Mouse (Mus musculus) embryonic stem cell, embryonic (primary cell): ENCODE results near the gene Zbtb3.

Source experiments
- CTCF ChIA-PET, 4 experiments: fragments of 300-600 bp in 2 of 4; fragments of 350-600 bp in 2 of 4; sonication (Branson Sonifier 250); formaldehyde crosslinking; loops; one replicate each; lab custom pipeline; 2022; ENCODE audit warnings: inconsistent platforms in 2 of 4; lab: Charles Lee
- POLR2A ChIA-PET, 4 experiments: fragments of 300-600 bp in 2 of 4; fragments of 350-600 bp in 2 of 4; sonication (Branson Sonifier 250); formaldehyde crosslinking; loops; one replicate each; lab custom pipeline; 2022; ENCODE audit warnings: antibody characterized with exemption in 4 of 4, inconsistent platforms in 1 of 4; lab: Charles Lee

The Zbtb3 gene

DNA sequence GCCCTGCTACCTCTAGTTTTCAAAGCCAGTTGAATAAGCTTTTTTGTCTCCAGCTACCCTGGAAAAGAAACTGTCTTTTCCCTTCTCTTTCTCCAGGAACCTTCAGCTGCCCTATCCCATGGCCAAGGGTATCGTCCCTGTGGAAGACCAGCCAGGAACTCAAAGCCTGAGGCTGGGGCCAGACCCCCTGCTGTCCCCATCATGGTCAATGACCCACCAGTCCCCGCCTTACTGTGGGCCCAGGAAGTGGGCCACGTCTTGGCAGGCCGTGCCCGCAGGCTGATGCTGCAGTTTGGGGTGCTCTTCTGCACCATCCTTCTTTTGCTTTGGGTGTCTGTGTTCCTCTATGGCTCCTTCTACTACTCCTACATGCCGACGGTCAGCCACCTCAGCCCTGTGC, 38.7 kb downstream of the Zbtb3 start:
- ChIA-PET POLR2A (interaction anchor here in 2 of 4 experiments (0.8 to 3.6 kb wide), 6 partner anchors 8 to 150 kb away, joined by 3 to 42 read pairs (median 20); partner anchors contain the start of genes 1810009A15Rik (in 1 of the 2), Ahnak (in 1 of the 2), Gm49416 (in 1 of the 2) and Lrrn4cl (in 1 of the 2)), CTCF (no interaction called here)

DNA sequence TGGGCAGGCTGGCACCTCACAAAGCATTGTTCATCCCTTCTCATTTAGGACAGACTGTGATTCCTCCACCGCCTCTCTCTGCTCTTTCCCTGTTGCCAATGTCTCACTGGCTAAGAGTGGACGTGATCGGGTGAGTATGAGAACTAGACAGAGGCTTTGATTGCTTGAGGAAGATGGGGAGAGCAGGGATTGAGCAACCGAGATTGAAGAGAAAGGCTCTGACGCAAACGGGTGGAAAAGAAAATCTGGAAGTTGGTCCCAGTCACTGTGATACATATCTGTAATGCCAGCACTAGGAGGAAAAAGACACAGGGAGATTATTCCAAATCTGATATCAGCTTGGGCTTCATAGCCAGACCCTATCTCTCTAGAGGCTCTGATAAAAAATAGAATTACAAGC, 40.6 kb downstream of the Zbtb3 start:
- CTCF ChIA-PET: no interaction called here

DNA sequence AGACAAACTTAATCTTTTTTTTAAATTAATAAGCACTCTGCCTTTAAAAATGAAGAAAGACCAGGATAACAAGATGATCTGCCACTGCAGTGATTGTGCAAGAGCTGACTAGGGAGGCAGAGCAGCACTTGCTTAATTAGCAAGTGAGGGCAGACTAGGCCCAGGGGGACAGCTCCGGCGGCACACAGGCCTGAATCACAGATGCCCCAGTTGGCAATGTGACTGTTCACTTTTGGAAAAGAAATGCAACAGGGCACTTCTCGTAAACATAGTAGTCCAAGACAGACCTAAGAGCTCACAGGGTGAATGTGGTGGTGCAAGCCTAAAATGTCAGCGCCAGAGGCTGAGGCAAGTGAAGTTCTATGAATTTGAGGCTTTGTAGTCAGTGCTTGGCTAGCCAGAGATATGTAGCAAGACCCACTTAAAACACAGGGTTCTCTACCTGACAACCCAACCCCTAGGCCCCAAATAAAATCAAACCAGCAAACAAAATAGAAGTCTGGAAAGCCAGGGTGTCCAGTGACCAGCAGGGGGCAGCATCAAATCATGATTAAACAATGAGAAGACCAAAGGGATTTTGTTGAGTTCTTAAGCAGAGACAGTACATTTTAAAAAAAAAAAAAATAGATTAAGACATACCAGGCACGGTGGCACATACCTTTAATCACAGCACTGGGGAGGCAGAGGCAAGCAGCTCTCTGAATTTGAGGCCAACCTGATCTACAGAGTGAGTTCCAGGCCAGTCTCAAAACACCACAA, 42.2 kb downstream of the Zbtb3 start:
- ChIA-PET POLR2A (interaction anchor here in 2 of 4 experiments (0.6 to 7.4 kb wide), 18 partner anchors 9 to 140 kb away, joined by 3 to 74 read pairs (median 4); partner anchors contain the start of genes 1810009A15Rik (in 2 of the 2), Gm49416 (in 2 of the 2), Slc3a2 (in 2 of the 2) and Eef1g (in 1 of the 2)), CTCF (interaction anchor here in 3 of 4 experiments (0.6 to 1.4 kb wide), 5 partner anchors 32 to 265 kb away, joined by 3 to 5 read pairs (median 4); no protein-coding TSS in a partner anchor)

More for the DNA sequence above, 40.6 kb downstream of the Zbtb3 start:
- POLR2A ChIA-PET: interaction anchor here in 2 of 4 experiments (1.1 to 2.3 kb wide), 6 partner anchors 9 to 120 kb away, joined by 3 to 6 read pairs (median 4); partner anchors contain the start of genes Slc3a2 (in 1 of the 2) and Taf6l (in 1 of the 2)

DNA sequence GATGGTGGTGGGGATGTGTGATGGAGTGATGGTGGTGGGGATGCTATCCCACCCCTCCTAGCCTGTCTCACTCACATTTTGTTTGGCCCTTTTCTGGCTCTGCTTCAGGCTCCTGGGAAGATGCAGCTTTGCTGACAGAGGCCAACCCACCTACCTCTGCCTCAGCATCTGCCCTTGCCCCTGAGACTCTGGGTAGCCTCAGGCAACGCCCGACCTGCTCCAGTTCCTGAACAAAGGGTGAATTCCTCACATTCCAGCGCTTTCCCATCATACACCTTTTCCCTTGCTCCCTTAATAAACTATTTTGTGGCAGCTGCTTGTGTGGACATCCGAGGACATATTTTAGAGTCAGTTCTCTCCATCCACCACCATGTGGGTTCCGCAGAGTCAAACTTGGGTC, 46.0 kb downstream of the Zbtb3 start:
- POLR2A ChIA-PET: interaction anchor here in 2 of 4 experiments (0.6 to 7.4 kb wide), 19 partner anchors 9 to 147 kb away, joined by 3 to 74 read pairs (median 3); partner anchors contain the start of genes Gng3 (in 2 of the 2), Ttc9c (in 2 of the 2), Uqcc3 (in 2 of the 2) and 1810009A15Rik (in 1 of the 2)
- CTCF ChIA-PET: interaction anchor here in 2 of 4 experiments (1.0 to 2.0 kb wide), 3 partner anchors 9 to 13 kb away, joined by 3 to 9 read pairs (median 4); no protein-coding TSS in a partner anchor

DNA sequence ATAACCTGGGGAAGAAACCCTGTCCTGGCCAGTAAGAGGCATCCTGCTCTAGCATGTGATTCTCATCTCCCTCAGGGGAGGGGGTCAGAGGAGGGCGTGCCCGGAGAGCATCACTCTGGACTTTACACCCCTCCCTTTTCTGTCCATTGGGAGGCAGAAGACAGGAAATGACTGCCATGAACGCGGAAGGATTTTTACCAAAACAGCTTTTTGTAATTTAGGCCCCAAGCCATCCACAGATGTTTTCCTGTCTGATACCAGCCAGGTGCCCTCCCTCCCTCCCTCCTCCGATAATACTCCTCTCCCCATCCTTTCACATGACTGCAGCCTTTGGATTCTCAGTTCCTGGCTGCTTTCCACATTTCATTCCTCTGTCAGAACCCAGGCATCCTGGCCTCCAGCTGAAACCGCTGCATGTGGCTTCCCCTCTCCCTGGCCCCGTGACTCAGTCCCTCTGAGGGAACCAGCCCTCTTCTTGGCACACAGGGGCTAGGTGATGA, 48.1 kb downstream of the Zbtb3 start, which contains the start of gene Lrrn4cl:
Gene Lrrn4cl, plus strand, starts transcription at position 367 of the 500 bp plus-strand sequence.
- ChIA-PET POLR2A (interaction anchor here (0.6 to 7.4 kb wide), 38 partner anchors 11 to 232 kb away, joined by 3 to 74 read pairs (median 4); partner anchors contain the start of genes Gng3 (in 4 of the 4), 1810009A15Rik (in 3 of the 4), Gm49416 (in 3 of the 4) and Slc3a2 (in 2 of the 4)), CTCF (interaction anchor here in 3 of 4 experiments (0.6 to 2.0 kb wide), 4 partner anchors 8 to 232 kb away, joined by 3 to 9 read pairs (median 4); partner anchors contain the start of gene Gng3 (in 1 of the 3))

DNA sequence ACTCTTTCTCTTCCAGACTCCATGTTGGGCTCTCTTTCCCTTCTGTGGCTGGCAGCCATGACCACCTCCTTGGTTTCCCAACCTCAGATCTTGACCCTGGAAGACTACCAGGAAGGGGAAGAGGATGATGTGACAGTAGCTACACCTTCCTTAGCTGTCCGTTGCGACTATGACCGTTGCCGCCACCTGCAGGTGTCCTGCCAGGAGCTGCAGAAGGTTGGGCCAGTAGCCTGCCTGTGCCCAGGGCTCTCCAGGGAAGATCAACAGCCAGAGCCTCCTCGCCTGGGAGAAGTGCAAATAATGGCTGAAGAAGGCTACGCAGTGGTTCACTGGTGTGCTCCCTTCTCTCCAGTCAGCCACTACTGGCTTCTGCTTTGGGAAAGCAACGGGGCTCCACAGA, 49.3 kb downstream of the Zbtb3 start:
- CTCF ChIA-PET: interaction anchor here in 2 of 4 experiments (0.8 to 2.6 kb wide), 13 partner anchors 9 to 239 kb away, joined by 3 to 8 read pairs (median 3); partner anchors contain the start of genes Gng3 (in 2 of the 2) and Eef1g (in 1 of the 2)
- POLR2A ChIA-PET: interaction anchor here (0.6 to 4.1 kb wide), 57 partner anchors 8 to 258 kb away, joined by 3 to 39 read pairs (median 5); partner anchors contain the start of genes 1810009A15Rik (in 4 of the 4), Gm49416 (in 4 of the 4), Gng3 (in 3 of the 4) and Ubxn1 (in 3 of the 4)

DNA sequence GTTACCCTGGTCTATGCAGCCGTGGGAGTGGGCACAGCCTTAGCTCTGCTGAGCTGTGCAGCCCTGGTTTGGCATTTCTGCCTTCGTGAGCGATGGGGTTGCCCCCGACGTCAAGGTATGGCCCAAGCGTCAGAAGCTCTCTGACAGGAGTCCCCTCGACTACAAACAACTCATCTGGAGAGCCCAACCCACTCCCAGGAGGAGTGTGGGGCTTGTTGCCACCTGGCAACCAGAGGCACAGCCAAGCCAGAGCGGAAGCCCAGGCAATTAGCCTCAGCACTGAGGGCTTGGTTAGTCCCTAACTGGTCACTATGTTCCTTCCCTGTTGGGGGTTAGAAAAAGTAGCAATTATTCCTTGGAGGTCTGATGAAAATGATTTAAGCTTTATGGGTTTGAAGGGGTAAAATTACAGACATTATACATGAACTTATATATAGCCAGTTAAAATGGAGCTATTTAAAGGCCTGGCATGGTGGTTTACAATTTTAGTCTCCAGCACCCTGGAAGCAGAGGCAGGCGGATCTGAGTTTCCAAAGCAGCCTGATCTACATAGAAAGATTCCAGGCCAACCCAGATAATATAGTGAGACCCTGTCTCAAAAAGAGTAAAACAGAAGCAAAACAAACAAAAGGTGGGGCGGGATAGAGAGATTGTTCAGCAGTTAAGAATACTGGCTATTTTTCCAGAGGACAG, 50.0 kb downstream of the Zbtb3 start:
- CTCF ChIA-PET: interaction anchor here in 2 of 4 experiments (0.6 to 2.6 kb wide), 15 partner anchors 8 to 238 kb away, joined by 3 to 8 read pairs (median 4); partner anchors contain the start of genes Gng3 (in 2 of the 2), Ahnak (in 1 of the 2) and Eef1g (in 1 of the 2)
- POLR2A ChIA-PET: interaction anchor here (0.7 to 4.1 kb wide), 75 partner anchors 9 to 257 kb away, joined by 3 to 39 read pairs (median 4); partner anchors contain the start of genes 1810009A15Rik (in 4 of the 4), Gm49416 (in 4 of the 4), Gng3 (in 3 of the 4) and Ubxn1 (in 3 of the 4)

DNA sequence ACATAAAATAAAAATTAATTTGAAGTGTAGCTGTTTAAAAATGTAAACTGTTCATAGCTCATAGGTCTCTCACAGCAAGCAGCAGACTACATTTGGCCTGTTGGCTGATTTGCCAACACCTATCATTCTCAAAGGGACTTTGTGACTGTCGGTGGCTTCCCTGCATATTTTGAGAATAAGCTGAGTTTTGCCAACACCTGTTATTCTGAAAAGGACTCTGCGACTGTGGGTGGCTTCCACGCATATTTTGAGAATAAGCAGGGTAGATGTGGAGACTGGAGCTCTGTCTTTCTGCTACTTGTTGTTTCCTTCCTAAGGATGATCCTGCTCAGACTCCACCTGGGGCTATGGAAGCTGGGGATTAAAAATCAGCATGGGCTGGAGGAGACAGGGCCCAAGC, 50.8 kb downstream of the Zbtb3 start:
- CTCF ChIA-PET: interaction anchor here in 2 of 4 experiments (0.6 to 2.6 kb wide), 5 partner anchors 63 to 206 kb away, joined by 3 to 8 read pairs (median 3); partner anchors contain the start of gene Ahnak (in 1 of the 2)
- POLR2A ChIA-PET: interaction anchor here (0.7 to 4.1 kb wide), 40 partner anchors 9 to 256 kb away, joined by 3 to 39 read pairs (median 5); partner anchors contain the start of genes 1810009A15Rik (in 3 of the 4), Gm49416 (in 3 of the 4), Gng3 (in 2 of the 4) and Uqcc3 (in 2 of the 4)
